Mouse (Mus musculus) testis, adult 2 months (tissue): ENCODE results near the gene Cpeb2.

ENCODE experiments used
- CTCF ChIP-seq: fragments of 200-500 bp; IDR thresholded peaks from 2 replicates; pipeline ENCODE4 v1.5.1; 2012; ENCODE audit warnings: low read depth, mild to moderate bottlenecking, inconsistent platforms, low read length, moderate library complexity; ENCODE audit not compliant: control insufficient read depth, insufficient read depth, insufficient replicate concordance
- POLR2A ChIP-seq: fragments of 200-500 bp; IDR thresholded peaks from 2 replicates; pipeline ENCODE4 v1.6.1; 2012; ENCODE audit warnings: low read depth, mild to moderate bottlenecking, inconsistent platforms, low read length, moderate library complexity; ENCODE audit not compliant: control insufficient read depth

DNA sequence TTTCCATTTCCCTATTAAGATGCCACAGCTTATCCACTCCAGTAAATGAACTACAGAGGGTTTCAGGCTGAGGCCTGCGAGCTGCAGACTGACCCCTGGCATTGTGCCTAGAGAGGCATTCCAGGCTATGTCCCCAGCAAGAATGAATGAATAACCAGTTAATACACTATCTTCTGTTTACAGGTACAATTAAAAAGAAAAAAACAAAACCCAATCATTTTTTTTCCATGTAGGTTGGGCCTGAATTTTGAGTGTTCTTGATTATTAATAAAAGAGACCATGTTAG lies 14.2 kb upstream of the Cpeb2 start:
- TF ChIP-seq CTCF = no peak
- TF ChIP-seq POLR2A = no peak
